Mouse (Mus musculus) erythroblast, embryonic 14.5 days (primary cell): ENCODE measurements around the gene Hoxa9.

ENCODE experiments used
- GATA1 ChIP-seq: IDR thresholded peaks from 2 replicates; pipeline ENCODE4 v1.6.1; 2012; ENCODE audit warnings: low read length, inconsistent platforms, mixed read lengths
- TAL1 ChIP-seq: IDR thresholded peaks from 3 replicates; pipeline ENCODE4 v1.6.1; 2012; ENCODE audit warnings: low read length, inconsistent platforms, mixed read lengths

GRCm38 (mm10) chr6:52246916-52247315 lies 16.0 kb upstream of the Hoxa9 start:
- TF ChIP-seq GATA1 (no peak), TAL1 (no peak)
